Comparison of ENCODE assay signal across 9 mouse cellular contexts in the genomic region with DNA sequence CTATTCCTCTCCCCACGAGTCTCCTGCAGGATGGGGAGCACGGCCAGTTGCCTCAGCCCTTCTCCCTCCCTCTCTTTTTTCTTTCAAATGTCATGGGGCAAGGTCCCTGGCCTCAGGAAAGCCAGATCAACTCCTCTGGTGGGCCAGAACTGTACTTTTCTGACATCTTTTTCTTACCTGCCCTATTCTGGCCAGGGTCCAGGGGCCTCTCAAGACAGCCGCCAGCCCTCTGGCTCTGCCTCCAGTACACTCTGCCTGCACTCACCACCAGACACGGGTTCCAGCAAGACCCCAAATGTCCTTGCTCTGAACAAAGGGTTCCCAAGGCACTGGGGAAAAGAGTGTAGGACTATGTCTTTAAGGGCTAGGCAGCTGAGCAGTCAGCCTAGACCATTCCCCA. TPM values are rescaled to one million over a fixed set of nuclear protein-coding genes. Genes with fewer than 3 reads are reported as not detected.
DNase-seq lines count a peak whose midpoint lies in the region; ATAC-seq lines count a peak whose summit lies in the region.
"Had no signal": no experiment of that assay in that cellular context is flagged by ENCODE, and none has a peak within 500 bp of the region (broad histone marks: within the 10 kb centered on the region; RNA-seq: fewer than 3 reads in every experiment).

No protein-coding gene starts in this region.

- no peak overlapping the region for H3K27ac ChIP-seq in forebrain, embryonic 12.5 days
- no peak overlapping the region for H3K27ac ChIP-seq in limb, embryonic 12.5 days
- no peak overlapping the region for H3K27ac ChIP-seq in stomach, embryonic 16.5 days (ENCODE audit: low read length)

- DNase-seq in right cerebral cortex, postnatal 4 days: peak; percentile 15
- no peak for DNase-seq in right cerebral cortex, postnatal 25 days
- no peak for DNase-seq in natural killer cell, adult 2 months (ENCODE audit: low spot score in 2 of 2)
- DNase-seq in embryo, embryonic 11 days: no peak
- no peak for DNase-seq in testis, postnatal 10 days (ENCODE audit: low spot score)
- DNase-seq: gastrocnemius, postnatal 36 days had no signal

- no peaks in the 10 kb centered on the region for H3K9me3 ChIP-seq in forebrain, embryonic 12.5 days
- no peaks in the 10 kb centered on the region for H3K9me3 ChIP-seq in limb, embryonic 12.5 days
- H3K9me3 ChIP-seq in stomach, embryonic 16.5 days (replicated peaks; ENCODE audit: control insufficient read depth, low read length): no peaks in the 10 kb centered on the region

- peak overlapping the region; percentile 46; the same call in 1 of the 2 replicates for H3K9ac ChIP-seq in forebrain, embryonic 12.5 days
- 0 out of 2 replicates have a peak overlapping the region, but pooled peaks have one; percentile 42 for H3K9ac ChIP-seq in limb, embryonic 12.5 days (replicated peaks)
- H3K9ac ChIP-seq in stomach, embryonic 16.5 days (ENCODE audit: low read length): peak overlapping the region; percentile 61

- H3K36me3 ChIP-seq in forebrain, embryonic 12.5 days (replicated peaks): no peaks in the 10 kb centered on the region
- H3K36me3 ChIP-seq in limb, embryonic 12.5 days: no peaks in the 10 kb centered on the region
- H3K36me3 ChIP-seq in stomach, embryonic 16.5 days (ENCODE audit: control insufficient read depth, insufficient read depth, low read length): no peaks in the 10 kb centered on the region

- H3K27me3 ChIP-seq in forebrain, embryonic 12.5 days: peaks cover 7% of the 10 kb centered on the region; the same call in 1 of the 2 replicates
- no peaks in the 10 kb centered on the region for H3K27me3 ChIP-seq in limb, embryonic 12.5 days
- H3K27me3 ChIP-seq in stomach, embryonic 16.5 days (ENCODE audit: control insufficient read depth, insufficient read depth, low read length): no peaks in the 10 kb centered on the region

- ATAC-seq in forebrain, embryonic 12.5 days (ENCODE audit: low FRiP score): no peak
- ATAC-seq in limb, embryonic 12.5 days (ENCODE audit: insufficient number of reproducible peaks, insufficient read depth, low FRiP score, low TSS enrichment, low read depth): no peak
- no peak for ATAC-seq in stomach, embryonic 16.5 days (ENCODE audit: insufficient read depth, low FRiP score)

- WGBS in forebrain, embryonic 12.5 days: 19% methylated on average over 4 of the region's 4 CpGs
- 30% methylated on average over 4 of the region's 4 CpGs for WGBS in limb, embryonic 12.5 days
- WGBS in stomach, embryonic 16.5 days: 36% methylated on average over 4 of the region's 4 CpGs

- H3K4me2 ChIP-seq in forebrain, embryonic 12.5 days: peak overlapping the region; percentile 65
- peak overlapping the region; percentile 82 for H3K4me2 ChIP-seq in limb, embryonic 12.5 days
- H3K4me2 ChIP-seq in stomach, embryonic 16.5 days (ENCODE audit: low read depth, low read length): peak overlapping the region; percentile 72

- peaks cover 23% of the 10 kb centered on the region for H3K4me1 ChIP-seq in forebrain, embryonic 12.5 days
- H3K4me1 ChIP-seq in limb, embryonic 12.5 days (replicated peaks): peaks cover 21% of the 10 kb centered on the region
- peaks cover 19% of the 10 kb centered on the region for H3K4me1 ChIP-seq in stomach, embryonic 16.5 days (ENCODE audit: control insufficient read depth, insufficient read depth, low read length)

- peak overlapping the region; percentile 32; the same call in 1 of the 2 replicates for H3K4me3 ChIP-seq in forebrain, embryonic 12.5 days (replicated peaks)
- H3K4me3 ChIP-seq in limb, embryonic 12.5 days (replicated peaks): peak overlapping the region; percentile 38; the same call in 1 of the 2 replicates
- H3K4me3 ChIP-seq in stomach, embryonic 16.5 days (replicated peaks; ENCODE audit: low read length): peak overlapping the region; percentile 39; the same call in 1 of the 2 replicates

RNA-seq across cellular contexts. Expression of a gene that starts 0.5 kb away (rescaled TPM):
- polyA plus RNA-seq in forebrain, embryonic 12.5 days (2016; fragmentation: Nextera tagmentation; extraction: Ambion mirVana): 0.94 and 1.2 TPM in 2 replicates
- 0.45 and 0.51 TPM in 2 replicates for polyA plus RNA-seq in limb, embryonic 12.5 days (2016; fragmentation: Nextera tagmentation; extraction: Ambion mirVana)
- polyA plus RNA-seq in stomach, embryonic 16.5 days (2015; fragmentation: Nextera tagmentation; extraction: Ambion mirVana): 4.2 and 5.1 TPM in 2 replicates
